Mouse (Mus musculus) heart, adult 2 months (tissue): ENCODE measurements around the gene Gm37240. TPM values are rescaled to one million over a fixed set of nuclear protein-coding genes. Genes with fewer than 3 reads are reported as not detected.

Source experiments
- DNase-seq, 2 experiments: peaks; one replicate each; pipeline ENCODE4 v3.0.0; 2021
- H3K27ac ChIP-seq: fragments of 200-600 bp; 2 replicates; pipeline ENCODE4 v1.8.1; 2022
- H3K27me3 ChIP-seq: fragments of 200-500 bp; 2 replicates; pipeline ENCODE4 v1.6.1; 2012; ENCODE audit warnings: mild to moderate bottlenecking, low read length, inconsistent platforms, mixed read lengths; ENCODE audit not compliant: control insufficient read depth, insufficient read depth
- H3K36me3 ChIP-seq: fragments of 200-500 bp; 2 replicates; pipeline ENCODE4 v1.6.1; 2012; ENCODE audit warnings: low read length, inconsistent platforms; ENCODE audit not compliant: control insufficient read depth, insufficient read depth
- H3K4me1 ChIP-seq: fragments of 200-500 bp; 2 replicates; pipeline ENCODE4 v1.6.1; 2011; ENCODE audit warnings: low read length; ENCODE audit not compliant: control insufficient read depth, insufficient read depth
- H3K4me3 ChIP-seq: fragments of 200-600 bp; 2 replicates; pipeline ENCODE4 v1.8.1; 2022
- H3K79me2 ChIP-seq: fragments of 200-500 bp; replicated peaks from 2 replicates; pipeline ENCODE4 v1.6.1; 2012; ENCODE audit warnings: mild to moderate bottlenecking, inconsistent platforms, low read length, moderate library complexity, mixed read lengths; ENCODE audit not compliant: control insufficient read depth, insufficient read depth
- H3K9ac ChIP-seq: fragments of 200-500 bp; 2 replicates; pipeline ENCODE4 v1.6.1; 2012; ENCODE audit warnings: low read depth, mild to moderate bottlenecking, control low read depth, inconsistent platforms, low read length, mixed read lengths
- CTCF ChIP-seq: fragments of 200-600 bp; IDR thresholded peaks from 2 replicates; pipeline ENCODE4 v1.8.1; 2022; ENCODE audit warnings: antibody characterized with exemption, mild to moderate bottlenecking, moderate library complexity
- EP300 ChIP-seq: fragments of 200-500 bp; IDR thresholded peaks from 2 replicates; pipeline ENCODE4 v1.6.1; 2011; ENCODE audit warnings: low read depth, low read length, control low read depth; ENCODE audit not compliant: insufficient read depth
- POLR2A ChIP-seq: fragments of 200-500 bp; IDR thresholded peaks from 2 replicates; pipeline ENCODE4 v1.6.1; 2011; ENCODE audit warnings: mild to moderate bottlenecking, low read depth, low read length, control low read depth; ENCODE audit not compliant: insufficient read depth
- WGBS: fragments of 180-500 bp; shearing (Covaris S2); methylation state at CpG from one replicate; pipeline ENCODE4 v1.1.7; 2018; 5-methylcytosine and 5-hydroxymethylcytosine counted together
- intact Hi-C: fragments of 180-260 bp; cut with DNase I; formaldehyde crosslinking; loops from one replicate; pipeline ENCODE4 v1.15.1; 2025
- polyA plus RNA-seq: library from polyadenylated mRNA; depleted of rRNA; stranded (reverse); fragments of >200 nt; gene quantifications from 2 replicates; pipeline ENCODE4 v1.2.3, GENCODE M21; 2012
- total RNA-seq, 2 experiments: library from RNA; stranded (reverse); gene quantifications; 2 replicates each; pipeline ENCODE4 v1.2.3; 2021

Gm37240 gene
- total and polyA plus RNA-seq, 3 experiments, result 25.0 to 45.3 (median 36.6) TPM

DNA sequence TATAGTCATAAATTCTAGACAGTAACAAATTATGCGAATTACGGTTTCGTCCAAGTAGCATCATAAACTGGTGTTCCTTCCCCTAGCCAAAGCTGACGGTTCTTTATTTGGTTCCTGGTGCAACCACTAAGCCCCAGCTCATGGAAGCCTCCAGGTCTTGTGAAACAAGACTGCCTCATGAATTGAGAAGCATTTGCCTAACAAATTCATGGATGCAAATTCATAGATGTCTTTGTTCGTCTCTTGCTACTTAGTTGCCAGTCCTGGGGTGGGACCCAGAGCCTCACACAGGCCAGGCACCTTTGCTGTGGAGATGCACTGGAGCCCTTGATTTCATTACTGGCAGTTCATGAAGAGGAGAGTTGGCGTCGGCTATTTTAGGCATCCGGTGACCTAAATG is 445.1 kb downstream of the Gm37240 start:
- Histone ChIP-seq H3K36me3 (no peaks in the 10 kb centered on the region), H3K79me2 (no peaks in the 10 kb centered on the region), H3K27me3 (no peaks in the 10 kb centered on the region), H3K4me1 (no peaks in the 10 kb centered on the region), H3K4me3 (no peak overlapping the region), H3K9ac (no peak overlapping the region), H3K27ac (no peak overlapping the region)
- no peak for TF ChIP-seq POLR2A
- TF ChIP-seq EP300, result no peak
- TF ChIP-seq CTCF, result no peak
- no peak for DNase-seq
- intact Hi-C loops, result no loop called here
- 91% methylated on average over 8 of the region's 8 CpGs for WGBS

DNA sequence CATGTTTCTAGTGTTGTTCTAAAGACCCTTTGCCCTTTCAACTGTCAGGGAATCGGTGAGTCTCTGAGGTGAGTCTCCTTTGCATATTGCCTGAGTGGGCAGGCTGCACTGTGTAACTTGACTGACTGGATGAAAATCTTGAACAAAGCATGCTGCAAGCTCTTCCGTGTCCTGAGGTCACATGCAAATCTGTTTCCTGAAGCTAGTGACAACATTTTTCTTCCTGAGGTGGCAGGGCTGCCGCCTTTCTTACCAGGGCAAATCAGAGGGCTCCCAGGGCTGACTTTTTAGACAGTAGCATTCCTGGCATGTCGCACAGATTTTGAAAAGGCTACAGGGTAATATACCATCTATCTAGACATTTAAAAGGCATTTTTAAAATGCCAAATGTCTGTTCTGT is 451.9 kb downstream of the Gm37240 start:
- TF ChIP-seq CTCF (no peak), EP300 (no peak), POLR2A (no peak)
- no peaks in the 10 kb centered on the region for H3K79me2 ChIP-seq
- H3K9ac ChIP-seq, result no peak overlapping the region
- no peaks in the 10 kb centered on the region for H3K36me3 ChIP-seq
- no peak overlapping the region for H3K27ac ChIP-seq
- WGBS, result 51% methylated on average over 4 of the region's 4 CpGs
- H3K4me1 ChIP-seq, result no peaks in the 10 kb centered on the region
- DNase-seq, result no peak
- no peak overlapping the region for H3K4me3 ChIP-seq
- no peaks in the 10 kb centered on the region for H3K27me3 ChIP-seq
- intact Hi-C loops, result no loop called here

DNA sequence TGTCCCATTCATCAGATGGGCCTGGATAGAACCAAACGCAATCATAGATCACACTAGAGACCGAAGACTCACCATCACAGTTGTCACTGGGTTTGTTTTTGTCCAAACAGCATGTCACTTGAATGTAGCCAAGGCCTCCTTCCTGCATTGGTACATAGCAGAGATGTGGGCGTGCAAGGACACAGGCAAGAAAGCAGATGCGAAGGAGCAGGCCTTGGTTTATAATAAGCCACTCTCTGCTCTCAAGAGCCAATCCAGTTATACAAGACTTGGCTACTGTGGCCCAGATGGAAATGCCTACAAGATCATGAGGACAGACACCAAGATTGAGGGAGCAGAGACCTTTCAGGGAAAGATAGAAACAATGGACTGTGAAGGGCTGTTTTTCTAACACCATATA is 456.1 kb downstream of the Gm37240 start:
- Histone ChIP-seq H3K36me3 (no peaks in the 10 kb centered on the region), H3K4me1 (no peaks in the 10 kb centered on the region), H3K79me2 (no peaks in the 10 kb centered on the region), H3K4me3 (no peak overlapping the region), H3K27ac (no peak overlapping the region), H3K27me3 (no peaks in the 10 kb centered on the region), H3K9ac (no peak overlapping the region)
- no peak for DNase-seq
- intact Hi-C loops, result no loop called here
- WGBS, result 83% methylated on average over 4 of the region's 4 CpGs
- TF ChIP-seq POLR2A (no peak), EP300 (no peak)

DNA sequence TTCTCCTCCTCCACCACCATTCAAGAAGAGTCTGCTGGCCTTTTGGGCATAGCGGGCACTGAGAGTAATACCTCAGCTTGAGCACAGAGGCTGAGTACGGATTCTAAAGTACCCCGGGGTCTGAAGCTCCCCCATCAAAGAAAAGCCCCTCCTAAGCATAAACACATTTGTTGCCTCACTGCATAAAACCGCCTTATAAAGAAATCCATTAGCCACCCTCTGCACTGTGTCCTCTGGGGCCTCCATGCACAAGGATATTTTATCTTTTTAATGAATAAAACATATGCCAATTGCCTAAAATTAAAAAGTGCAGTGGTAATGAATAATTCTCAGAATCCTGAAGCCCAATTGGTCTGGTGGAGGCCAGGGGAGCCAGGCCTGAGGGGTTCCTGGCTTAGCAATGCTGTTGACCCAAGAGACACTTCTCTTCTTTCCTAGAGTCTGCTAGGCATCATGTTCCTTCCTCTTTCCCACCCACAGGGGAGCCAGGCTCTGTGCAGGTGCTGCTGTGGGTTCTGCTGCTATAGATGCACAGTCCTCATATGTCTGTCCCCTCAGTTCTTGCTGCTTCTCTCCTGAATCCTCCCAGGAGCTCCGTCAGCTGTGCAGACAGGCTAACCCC is 463.8 kb downstream of the Gm37240 start:
- H3K27ac ChIP-seq, result no peak overlapping the region
- no peak overlapping the region for H3K9ac ChIP-seq
- H3K36me3 ChIP-seq, result no peaks in the 10 kb centered on the region
- no peaks in the 10 kb centered on the region for H3K4me1 ChIP-seq
- no peaks in the 10 kb centered on the region for H3K79me2 ChIP-seq
- intact Hi-C loops, result no loop called here
- H3K27me3 ChIP-seq, result no peaks in the 10 kb centered on the region
- 79% methylated on average over 5 of the region's 5 CpGs for WGBS
- TF ChIP-seq CTCF, result no peak
- no peak for TF ChIP-seq EP300
- TF ChIP-seq POLR2A, result no peak
- H3K4me3 ChIP-seq, result no peak overlapping the region
- DNase-seq, result no peak

DNA sequence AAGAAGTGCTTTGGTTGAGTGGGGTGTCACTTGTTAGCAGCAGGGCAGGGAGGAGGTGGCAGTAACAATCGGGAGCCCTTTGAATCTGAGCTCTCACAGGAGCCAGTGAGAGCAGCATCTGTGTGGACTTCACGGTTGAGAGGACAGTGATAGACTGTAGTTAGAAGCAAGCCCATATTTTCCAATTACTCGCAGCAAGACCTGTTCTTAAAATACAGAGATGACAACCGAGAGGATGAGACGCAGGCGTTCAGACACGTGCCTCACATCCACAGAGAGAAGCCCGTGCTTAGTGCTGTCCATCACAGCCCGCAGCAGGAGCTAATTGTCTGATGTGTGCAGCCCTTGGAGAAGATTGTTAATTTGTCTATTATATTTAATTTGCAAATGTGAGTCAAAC is 465.9 kb downstream of the Gm37240 start:
- Histone ChIP-seq H3K27ac (no peak overlapping the region), H3K4me1 (no peaks in the 10 kb centered on the region), H3K27me3 (no peaks in the 10 kb centered on the region), H3K36me3 (no peaks in the 10 kb centered on the region), H3K4me3 (no peak overlapping the region), H3K9ac (no peak overlapping the region), H3K79me2 (no peaks in the 10 kb centered on the region)
- DNase-seq, result no peak
- intact Hi-C loops, result no loop called here
- 84% methylated on average over 9 of the region's 9 CpGs for WGBS
- TF ChIP-seq EP300 (no peak), CTCF (no peak), POLR2A (no peak)

DNA sequence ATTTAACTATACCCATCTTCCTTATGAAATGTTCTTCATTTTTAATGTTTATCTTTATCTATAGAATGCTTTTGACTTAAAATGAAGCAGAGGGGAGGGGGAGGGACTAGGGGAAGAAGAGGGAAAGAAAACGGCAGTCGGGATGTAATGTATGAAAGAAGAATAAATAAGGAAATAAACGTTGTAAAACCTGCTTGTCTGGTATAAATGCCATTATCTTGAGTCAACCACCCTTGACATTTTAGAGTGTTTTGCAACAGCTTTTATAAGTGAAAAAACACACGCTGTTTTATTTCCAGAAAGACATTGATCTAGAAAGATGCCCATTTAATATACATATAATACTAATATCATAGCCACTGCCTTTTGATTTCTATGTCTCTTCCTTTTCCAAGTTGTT is 469.7 kb downstream of the Gm37240 start:
- TF ChIP-seq EP300 (no peak), CTCF (no peak)
- 71% methylated on average over 4 of the region's 4 CpGs for WGBS
- H3K27me3 ChIP-seq, result no peaks in the 10 kb centered on the region
- intact Hi-C loops, result no loop called here
- no peak overlapping the region for H3K9ac ChIP-seq
- no peaks in the 10 kb centered on the region for H3K36me3 ChIP-seq
- no peak overlapping the region for H3K27ac ChIP-seq
- no peak overlapping the region for H3K4me3 ChIP-seq
- DNase-seq, result no peak
- no peaks in the 10 kb centered on the region for H3K4me1 ChIP-seq
- H3K79me2 ChIP-seq, result no peaks in the 10 kb centered on the region

DNA sequence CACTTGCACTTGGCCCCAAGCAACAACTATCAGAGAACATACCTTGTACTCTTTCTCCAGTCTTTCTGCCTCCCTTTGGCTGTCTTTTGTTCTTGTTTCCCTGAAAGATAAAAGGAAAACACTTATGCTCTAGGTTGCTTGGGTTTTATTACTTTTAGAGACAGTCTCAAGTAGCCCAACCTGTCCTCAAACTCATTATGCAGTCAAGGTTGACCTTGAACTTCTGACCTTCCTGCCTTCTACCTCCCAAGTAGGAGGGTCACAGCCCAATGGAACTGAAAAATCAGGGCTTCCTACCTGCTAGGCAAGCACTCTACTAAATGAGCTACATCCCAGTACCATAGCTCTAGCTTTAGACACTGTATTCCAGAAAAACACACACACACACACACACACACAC is 488.5 kb downstream of the Gm37240 start:
- H3K9ac ChIP-seq, result no peak overlapping the region
- no peak overlapping the region for H3K27ac ChIP-seq
- H3K36me3 ChIP-seq, result no peaks in the 10 kb centered on the region
- H3K4me1 ChIP-seq, result no peaks in the 10 kb centered on the region
- no peak for DNase-seq
- H3K27me3 ChIP-seq, result no peaks in the 10 kb centered on the region
- TF ChIP-seq POLR2A (no peak), EP300 (no peak), CTCF (no peak)
- H3K79me2 ChIP-seq, result no peaks in the 10 kb centered on the region
- H3K4me3 ChIP-seq, result no peak overlapping the region
- intact Hi-C loops, result no loop called here
